Mouse (Mus musculus) testis, adult 2 months (tissue): ENCODE data around the gene Bcl2.

Source experiments
- CTCF ChIP-seq: fragments of 200-500 bp; IDR thresholded peaks from 2 replicates; pipeline ENCODE4 v1.5.1; 2012; ENCODE audit warnings: low read depth, mild to moderate bottlenecking, inconsistent platforms, low read length, moderate library complexity; ENCODE audit not compliant: control insufficient read depth, insufficient read depth, insufficient replicate concordance
- POLR2A ChIP-seq: fragments of 200-500 bp; IDR thresholded peaks from 2 replicates; pipeline ENCODE4 v1.6.1; 2012; ENCODE audit warnings: low read depth, mild to moderate bottlenecking, inconsistent platforms, low read length, moderate library complexity; ENCODE audit not compliant: control insufficient read depth

- TF ChIP-seq CTCF (no peak), POLR2A (no peak)
Observed at GRCm38 (mm10) chr1:106555498-106556168, 158.4 kb downstream of the Bcl2 start.
